Mouse (Mus musculus) CD4-positive, CD25-positive, alpha-beta regulatory T cell, adult 2 months (primary cell): ENCODE measurements around the gene Pnp.
"Not testable (repeated sequence)": the region's sequence is repeated elsewhere in the genome, so short reads cannot be mapped to it uniquely, and the experiment has no call there.

Source experiments
- DNase-seq: peaks from one replicate; pipeline ENCODE4 v3.0.0-alpha.2; 2012; ENCODE audit warnings: low read depth, low spot score

The Pnp gene

GRCm38 (mm10) chr14:50975001-50975400 is 44.1 kb downstream of the Pnp start:
- no peak for DNase-seq

- no peak for DNase-seq
Measured at GRCm38 (mm10) chr14:50976674-50977073, 45.8 kb downstream of the Pnp start.

- DNase-seq: not testable (repeated sequence)
Measured at GRCm38 (mm10) chr14:50978451-50978850, 47.6 kb downstream of the Pnp start.

- no peak for DNase-seq
Measured at GRCm38 (mm10) chr14:50979631-50980030, 48.7 kb downstream of the Pnp start.

- peak; percentile 51 for DNase-seq
Measured at GRCm38 (mm10) chr14:50981207-50981606, 50.3 kb downstream of the Pnp start.

GRCm38 (mm10) chr14:50981837-50982236 is 51.0 kb downstream of the Pnp start:
- DNase-seq: no peak

- DNase-seq: no peak
Measured at GRCm38 (mm10) chr14:50987668-50988067, 56.8 kb downstream of the Pnp start.

GRCm38 (mm10) chr14:50991037-50991436 is 60.2 kb downstream of the Pnp start:
- DNase-seq: peak; percentile 58

GRCm38 (mm10) chr14:50997088-50997487 is 66.2 kb downstream of the Pnp start:
- DNase-seq: no peak

- peak; percentile 15 for DNase-seq
Measured at GRCm38 (mm10) chr14:50997999-50998666, 67.3 kb downstream of the Pnp start.

- no peak for DNase-seq
Measured at GRCm38 (mm10) chr14:51007152-51007801, 76.4 kb downstream of the Pnp start, which contains the start of gene Rnase10. Rnase10 (plus strand) TSS chr14:51007751.

- no peak for DNase-seq
Measured at GRCm38 (mm10) chr14:51007914-51008713, 77.2 kb downstream of the Pnp start.

- DNase-seq: no peak
Measured at GRCm38 (mm10) chr14:51008781-51009180, 77.9 kb downstream of the Pnp start.

- no peak for DNase-seq
Measured at GRCm38 (mm10) chr14:51009572-51009971, 78.7 kb downstream of the Pnp start.

- DNase-seq: not testable (repeated sequence)
Measured at GRCm38 (mm10) chr14:51014724-51015123, 83.8 kb downstream of the Pnp start.
